Mouse (Mus musculus): ENCODE measurements around the gene Bphl. TPM values are rescaled to one million over a fixed set of nuclear protein-coding genes. Genes with fewer than 3 reads are reported as not detected.

Gene Bphl
- polyA plus RNA-seq (2016; fragmentation: Nextera tagmentation; extraction: Ambion mirVana): 31.6 and 32.3 TPM in 2 replicates

DNA sequence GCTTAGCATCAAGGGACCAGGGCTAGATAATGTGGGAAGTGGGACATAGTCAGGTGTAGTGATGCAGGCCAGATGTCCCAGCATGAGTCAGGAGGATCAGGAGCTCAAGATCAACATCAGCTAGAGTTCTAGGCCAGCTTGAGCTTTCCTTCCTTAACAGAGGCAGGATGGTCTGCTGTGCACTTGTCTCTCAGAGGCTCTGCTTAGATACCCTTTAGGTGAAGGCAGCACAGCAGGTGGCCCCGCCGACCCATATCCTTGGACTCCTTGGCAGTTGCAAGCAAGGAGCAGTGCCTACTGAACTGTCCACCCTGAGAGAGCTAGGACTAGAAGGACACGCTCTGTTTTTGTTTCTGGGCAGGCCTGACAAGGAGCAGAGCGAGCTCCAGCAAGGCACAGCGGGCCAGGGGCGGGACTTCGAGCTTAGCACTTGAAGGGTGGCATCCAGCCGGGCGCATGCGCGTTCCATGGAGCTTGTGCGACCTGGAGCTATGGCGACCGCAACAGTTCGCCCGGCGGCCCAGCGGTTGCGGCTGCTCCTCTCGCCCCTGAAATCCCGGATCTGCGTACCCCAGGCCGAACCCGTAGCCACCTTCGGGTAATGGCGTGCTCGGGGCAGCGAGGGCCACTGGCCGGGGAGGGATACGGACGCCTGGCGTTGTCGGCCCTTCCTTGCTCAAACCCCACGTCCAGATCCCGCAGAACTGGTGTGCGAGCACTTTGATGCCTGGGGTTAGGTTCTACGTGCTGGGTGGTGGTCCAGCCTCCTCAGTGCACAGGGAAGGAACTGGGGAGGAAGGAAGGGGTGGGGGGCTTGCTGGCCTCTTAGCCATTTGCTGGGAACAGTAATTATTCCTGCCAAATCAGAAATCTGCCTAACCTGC lies at the start of gene Bphl:
TSS of gene Bphl (plus strand) at position 426 of the 884 bp plus-strand sequence.
- Histone ChIP-seq H3K27me3 (replicated peaks; ENCODE audit: low read depth, poor library complexity, severe bottlenecking) (no peaks in the 10 kb centered on the region), H3K36me3 (replicated peaks) (peaks cover 21% of the 10 kb centered on the region; the same call in 1 of the 2 replicates), H3K4me1 (peaks cover 25% of the 10 kb centered on the region), H3K9me3 (no peaks in the 10 kb centered on the region), H3K4me3 (peak within 1 kb of the TSS; percentile 82), H3K27ac (replicated peaks) (peak within 1 kb of the TSS; percentile 97)
- DNase-seq (ENCODE audit: low spot score): peak; percentile 94
- under 1% methylated on average over 37 of the region's 37 CpGs for WGBS

DNA sequence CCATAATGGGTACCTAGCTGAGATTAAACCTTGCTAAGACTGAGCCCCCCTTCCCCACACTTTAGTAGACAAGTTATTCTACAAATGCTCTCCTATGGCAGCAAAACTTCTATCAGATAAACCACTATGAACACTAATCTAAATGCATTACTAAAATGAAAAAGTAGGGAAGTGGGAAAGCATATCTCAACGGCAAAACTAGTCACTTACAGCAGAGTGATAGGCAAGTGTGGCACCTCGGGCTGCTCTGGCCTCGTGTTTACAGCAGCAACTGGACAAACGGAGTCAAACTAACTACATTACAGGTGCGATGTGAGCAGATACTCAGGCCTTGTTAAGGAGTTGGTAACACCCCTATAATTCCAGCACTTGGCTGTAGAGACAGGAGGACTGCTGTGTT lies 47.8 kb upstream of the Bphl start:
- Histone ChIP-seq H3K9me3 (no peaks in the 10 kb centered on the region), H3K4me3 (no peak overlapping the region), H3K27ac (replicated peaks) (no peak overlapping the region), H3K4me1 (no peaks in the 10 kb centered on the region), H3K27me3 (replicated peaks; ENCODE audit: low read depth, poor library complexity, severe bottlenecking) (no peaks in the 10 kb centered on the region), H3K36me3 (replicated peaks) (peaks cover 22% of the 10 kb centered on the region; the same call in 1 of the 2 replicates)
- no peak for DNase-seq (ENCODE audit: low spot score)
- 86% methylated on average over 5 of the region's 5 CpGs for WGBS

DNA sequence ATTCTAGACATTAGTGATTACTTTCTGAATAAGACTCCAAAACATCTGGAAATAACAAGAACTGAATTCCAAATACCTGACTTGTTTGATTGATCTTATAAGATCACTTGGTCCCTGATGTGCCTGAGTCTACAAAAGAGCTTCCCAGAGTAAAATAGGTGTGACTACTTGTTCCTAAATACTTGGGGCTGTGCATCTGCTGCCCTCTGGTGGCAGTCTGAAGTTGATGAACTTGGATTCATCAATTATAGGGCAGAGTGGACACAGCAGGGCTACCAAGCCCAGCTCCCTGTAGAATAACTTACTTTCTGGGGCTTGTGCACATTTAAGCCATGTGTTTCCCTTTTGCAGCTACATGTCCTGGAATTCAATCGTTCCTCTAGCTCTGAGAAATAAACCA lies 42.2 kb upstream of the Bphl start:
- no peak overlapping the region for H3K27ac ChIP-seq (replicated peaks)
- H3K4me3 ChIP-seq: no peak overlapping the region
- DNase-seq (ENCODE audit: low spot score): peak; percentile 68
- H3K9me3 ChIP-seq: no peaks in the 10 kb centered on the region
- no peaks in the 10 kb centered on the region for H3K27me3 ChIP-seq (replicated peaks; ENCODE audit: low read depth, poor library complexity, severe bottlenecking)
- 29% methylated on average over 1 of the region's 1 CpGs for WGBS
- H3K36me3 ChIP-seq (replicated peaks): peaks cover 7% of the 10 kb centered on the region; the same call in 1 of the 2 replicates
- no peaks in the 10 kb centered on the region for H3K4me1 ChIP-seq

DNA sequence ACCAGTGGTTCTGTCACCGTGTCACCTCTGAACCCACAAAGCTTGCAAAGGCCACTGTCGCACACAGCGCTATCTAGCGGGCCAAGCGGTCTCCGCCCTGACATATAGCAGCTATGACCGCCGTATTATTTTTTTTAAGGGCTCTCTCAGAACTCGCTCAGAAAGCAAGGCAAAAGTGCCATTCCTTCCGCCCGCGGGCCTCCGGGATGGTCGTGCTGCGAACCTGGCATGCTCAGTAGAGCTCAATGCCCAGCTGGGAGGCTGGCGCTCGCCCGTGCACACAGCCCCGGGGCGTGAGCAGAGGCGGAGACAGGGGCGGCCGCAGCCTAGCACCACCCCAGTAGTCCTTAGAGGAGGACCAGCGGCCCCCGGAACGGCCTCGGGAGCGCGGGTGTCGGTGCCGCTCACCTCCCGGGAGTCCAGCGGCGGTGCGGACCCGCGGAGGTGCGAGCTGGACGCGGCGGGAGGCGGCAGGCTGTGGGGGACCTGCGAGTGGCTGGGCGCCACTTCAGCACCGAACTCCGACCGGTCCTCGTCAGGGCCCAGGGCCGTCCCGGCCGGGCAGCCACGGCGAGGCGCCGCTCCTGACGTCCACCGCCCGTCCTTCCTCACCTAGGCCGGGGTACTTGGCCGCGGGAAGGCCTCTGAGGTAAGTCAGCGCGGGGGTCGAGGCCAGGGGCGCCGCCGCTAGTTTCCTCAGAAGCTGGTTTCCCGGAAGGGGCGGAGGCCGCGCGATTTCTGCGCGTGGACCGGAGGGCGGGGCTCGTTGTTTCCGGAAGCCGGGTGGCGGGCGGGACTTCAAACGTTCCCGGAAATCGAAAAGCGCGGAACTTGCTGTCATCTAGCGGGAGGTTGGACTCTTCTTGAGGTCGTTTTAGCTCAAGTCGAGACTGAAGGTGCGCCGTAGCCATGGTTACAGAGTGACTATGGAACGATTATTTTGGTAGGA lies 35.1 kb upstream of the Bphl start, which contains the start of the genes Ripk1 and Serpinb6a:
TSS of gene Ripk1 (plus strand) at position 306 of the 949 bp plus-strand sequence.
TSS of gene Serpinb6a (minus strand) at position 737 of the 949 bp plus-strand sequence.
- Histone ChIP-seq H3K4me1 (peaks cover 10% of the 10 kb centered on the region), H3K9me3 (no peaks in the 10 kb centered on the region)
- under 1% methylated on average over 92 of the region's 92 CpGs for WGBS

DNA sequence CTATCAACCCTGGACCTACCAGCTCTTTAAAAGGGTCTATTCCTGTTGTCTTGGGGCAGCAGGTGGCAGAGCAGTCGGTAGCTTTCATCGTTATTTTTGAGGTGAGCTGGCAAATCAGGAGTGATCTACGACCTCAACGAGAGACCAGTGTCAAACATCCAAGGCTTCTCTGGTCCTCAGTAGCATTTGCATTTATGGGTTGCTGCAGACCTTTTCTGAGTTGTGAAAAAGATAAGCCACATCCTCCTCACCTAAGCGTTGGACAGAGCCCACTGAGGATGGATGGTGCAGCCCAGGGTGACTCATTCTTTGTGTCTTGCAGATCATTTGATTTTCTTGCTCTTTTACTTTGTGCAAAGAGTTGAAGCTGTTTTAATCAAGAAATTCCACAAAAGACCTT lies 34.3 kb upstream of the Bphl start:
- peaks cover 10% of the 10 kb centered on the region for H3K4me1 ChIP-seq
- H3K27ac ChIP-seq (replicated peaks): 0 out of 2 replicates have a peak overlapping the region, but pooled peaks have one; percentile 93
- H3K27me3 ChIP-seq (replicated peaks; ENCODE audit: low read depth, poor library complexity, severe bottlenecking): no peaks in the 10 kb centered on the region
- DNase-seq (ENCODE audit: low spot score): no peak
- WGBS: 8% methylated on average over 5 of the region's 5 CpGs
- H3K36me3 ChIP-seq (replicated peaks): no peaks in the 10 kb centered on the region
- peak overlapping the region; percentile 99 for H3K4me3 ChIP-seq
- H3K9me3 ChIP-seq: no peaks in the 10 kb centered on the region

More for the DNA sequence above, 35.1 kb upstream of the Bphl start, which contains the start of the genes Ripk1 and Serpinb6a:
- H3K27ac ChIP-seq (replicated peaks): peak within 1 kb of the TSS; percentile 93
- H3K36me3 ChIP-seq (replicated peaks): peaks cover 4% of the 10 kb centered on the region; the same call in 1 of the 2 replicates
- H3K4me3 ChIP-seq: peak within 1 kb of the TSS; percentile 99
- no peaks in the 10 kb centered on the region for H3K27me3 ChIP-seq (replicated peaks; ENCODE audit: low read depth, poor library complexity, severe bottlenecking)
- peak; percentile 92 for DNase-seq (ENCODE audit: low spot score)

DNA sequence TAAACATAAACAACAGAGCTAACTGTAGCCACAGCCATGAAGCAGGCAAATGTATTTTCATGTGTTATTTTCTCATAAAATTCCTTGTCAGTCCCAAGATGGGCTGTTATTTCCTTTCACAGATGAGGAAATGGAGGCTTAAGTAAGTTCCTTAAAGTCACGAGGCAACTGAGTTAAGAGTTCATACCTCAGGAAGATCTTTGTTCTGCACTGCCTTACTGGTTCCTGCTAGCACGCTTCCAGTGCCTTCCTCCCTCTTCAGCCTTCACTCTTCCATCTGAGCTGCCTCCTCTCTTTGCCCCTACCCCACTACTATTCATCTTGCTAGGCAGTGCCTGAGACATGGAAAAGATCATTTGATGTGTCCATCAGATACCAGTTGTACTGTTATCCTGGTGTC lies 30.2 kb upstream of the Bphl start:
- DNase-seq (ENCODE audit: low spot score): no peak
- H3K4me1 ChIP-seq: peaks cover 7% of the 10 kb centered on the region
- peaks cover 6% of the 10 kb centered on the region; the same call in 1 of the 2 replicates for H3K36me3 ChIP-seq (replicated peaks)
- no peaks in the 10 kb centered on the region for H3K9me3 ChIP-seq
- 80% methylated on average over 2 of the region's 2 CpGs for WGBS
- no peaks in the 10 kb centered on the region for H3K27me3 ChIP-seq (replicated peaks; ENCODE audit: low read depth, poor library complexity, severe bottlenecking)
- no peak overlapping the region for H3K27ac ChIP-seq (replicated peaks)
- no peak overlapping the region for H3K4me3 ChIP-seq

DNA sequence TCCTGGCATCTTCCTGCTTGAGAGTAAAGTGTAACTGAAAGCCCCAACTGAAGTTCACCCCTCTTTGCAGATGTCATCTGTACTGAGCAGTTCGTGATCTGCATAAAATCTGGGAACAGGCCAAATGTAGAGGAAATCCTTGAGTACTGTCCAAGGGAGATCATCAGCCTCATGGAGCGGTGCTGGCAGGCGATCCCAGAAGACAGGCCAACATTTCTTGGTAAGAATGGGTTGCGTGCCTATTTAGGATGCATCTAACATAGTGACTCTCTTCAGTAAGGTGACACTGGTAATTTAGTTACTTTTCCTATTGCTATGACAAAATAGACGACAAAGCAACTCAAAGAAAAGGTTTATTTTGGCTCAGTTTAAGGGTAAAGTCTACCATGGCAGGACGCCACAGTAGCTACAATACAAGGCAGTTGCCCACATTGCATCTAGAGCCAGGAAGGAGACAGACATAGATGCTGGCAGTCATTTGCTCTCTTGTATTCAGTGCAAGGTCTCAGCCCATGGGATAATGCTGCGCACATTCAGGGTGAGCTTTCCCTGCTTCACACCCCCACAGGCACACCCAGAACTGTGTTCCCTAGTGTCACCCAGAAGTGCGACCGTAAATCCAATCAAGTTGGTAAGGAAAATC lies 20.3 kb upstream of the Bphl start:
- no peak overlapping the region for H3K27ac ChIP-seq (replicated peaks)
- no peaks in the 10 kb centered on the region for H3K27me3 ChIP-seq (replicated peaks; ENCODE audit: low read depth, poor library complexity, severe bottlenecking)
- 94% methylated on average over 9 of the region's 9 CpGs for WGBS
- H3K36me3 ChIP-seq (replicated peaks): peaks cover 70% of the 10 kb centered on the region
- H3K4me1 ChIP-seq: no peaks in the 10 kb centered on the region
- no peaks in the 10 kb centered on the region for H3K9me3 ChIP-seq
- DNase-seq (ENCODE audit: low spot score): no peak
- no peak overlapping the region for H3K4me3 ChIP-seq

DNA sequence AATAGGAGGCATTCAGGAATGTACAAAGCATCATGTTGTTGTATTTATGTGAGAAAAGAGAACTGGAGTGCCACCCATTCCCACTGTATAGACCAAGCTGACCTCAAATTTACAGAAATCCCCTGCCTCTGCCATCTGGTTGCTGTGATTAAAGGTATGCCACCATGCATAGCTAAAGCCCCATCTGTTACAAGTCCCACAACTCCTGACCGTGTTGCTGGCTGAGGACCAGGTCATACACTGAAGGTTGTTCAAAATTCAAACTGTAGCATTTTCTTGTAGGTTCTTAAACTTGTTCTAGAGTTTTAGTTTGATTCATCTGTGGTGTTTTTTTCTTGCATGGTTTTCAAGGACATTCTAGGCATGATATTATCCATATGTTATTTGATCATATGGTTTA lies 18.9 kb upstream of the Bphl start:
- WGBS: 97% methylated on average over 1 of the region's 1 CpGs

DNA sequence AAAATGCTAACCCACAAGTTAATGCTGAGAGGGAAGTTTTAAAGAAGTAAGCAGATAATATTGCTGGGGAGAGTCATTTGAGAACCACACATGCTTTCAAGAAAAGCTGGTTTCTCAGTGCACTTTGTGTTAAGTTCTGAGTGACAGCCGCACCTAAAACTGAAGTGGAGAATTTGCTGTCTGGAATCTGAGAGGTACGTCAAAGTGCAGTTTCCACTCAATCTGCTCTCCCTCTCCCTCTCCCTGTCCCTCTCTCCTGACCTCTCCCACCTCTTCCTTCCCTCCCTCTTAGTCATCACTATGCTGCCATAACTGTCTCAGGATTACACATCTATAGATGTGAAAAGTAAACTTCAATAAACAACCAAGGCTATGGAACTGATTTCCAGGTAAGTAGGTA lies 15.4 kb upstream of the Bphl start:
- no peaks in the 10 kb centered on the region for H3K4me1 ChIP-seq
- H3K27me3 ChIP-seq (replicated peaks; ENCODE audit: low read depth, poor library complexity, severe bottlenecking): no peaks in the 10 kb centered on the region
- 82% methylated on average over 2 of the region's 2 CpGs for WGBS
- H3K27ac ChIP-seq (replicated peaks): no peak overlapping the region
- no peak for DNase-seq (ENCODE audit: low spot score)
- H3K4me3 ChIP-seq: no peak overlapping the region
- H3K36me3 ChIP-seq (replicated peaks): peaks cover 40% of the 10 kb centered on the region
- no peaks in the 10 kb centered on the region for H3K9me3 ChIP-seq

More for the DNA sequence above, 18.9 kb upstream of the Bphl start:
- Histone ChIP-seq H3K27me3 (replicated peaks; ENCODE audit: low read depth, poor library complexity, severe bottlenecking) (no peaks in the 10 kb centered on the region), H3K4me3 (no peak overlapping the region), H3K4me1 (no peaks in the 10 kb centered on the region), H3K9me3 (no peaks in the 10 kb centered on the region), H3K27ac (replicated peaks) (no peak overlapping the region), H3K36me3 (replicated peaks) (peaks cover 70% of the 10 kb centered on the region)
- DNase-seq (ENCODE audit: low spot score): no peak

DNA sequence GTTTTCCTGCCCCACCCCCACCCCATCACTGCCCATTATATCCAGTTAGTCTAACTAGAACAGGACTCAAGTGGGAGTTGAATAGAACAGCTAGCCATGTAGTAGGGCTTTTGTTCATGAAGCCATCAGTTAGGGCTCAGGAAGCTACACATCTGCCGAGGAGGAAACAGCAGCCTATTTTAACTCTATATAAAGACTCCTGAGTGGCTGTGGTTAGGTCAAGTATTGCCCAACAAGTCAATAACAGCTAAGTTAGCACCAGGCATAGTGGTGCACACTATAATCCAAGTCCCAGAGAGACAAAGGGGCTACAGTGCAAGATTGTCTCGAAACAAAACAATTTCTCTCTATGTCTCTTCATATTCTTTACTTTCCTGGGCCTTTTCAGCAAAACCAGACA lies 5.4 kb upstream of the Bphl start:
- no peak overlapping the region for H3K27ac ChIP-seq (replicated peaks)
- peaks cover 32% of the 10 kb centered on the region for H3K36me3 ChIP-seq (replicated peaks)
- 81% methylated on average over 2 of the region's 2 CpGs for WGBS
- H3K9me3 ChIP-seq: no peaks in the 10 kb centered on the region
- H3K4me1 ChIP-seq: peaks cover 4% of the 10 kb centered on the region
- H3K27me3 ChIP-seq (replicated peaks; ENCODE audit: low read depth, poor library complexity, severe bottlenecking): no peaks in the 10 kb centered on the region
- no peak for DNase-seq (ENCODE audit: low spot score)
- H3K4me3 ChIP-seq: no peak overlapping the region

DNA sequence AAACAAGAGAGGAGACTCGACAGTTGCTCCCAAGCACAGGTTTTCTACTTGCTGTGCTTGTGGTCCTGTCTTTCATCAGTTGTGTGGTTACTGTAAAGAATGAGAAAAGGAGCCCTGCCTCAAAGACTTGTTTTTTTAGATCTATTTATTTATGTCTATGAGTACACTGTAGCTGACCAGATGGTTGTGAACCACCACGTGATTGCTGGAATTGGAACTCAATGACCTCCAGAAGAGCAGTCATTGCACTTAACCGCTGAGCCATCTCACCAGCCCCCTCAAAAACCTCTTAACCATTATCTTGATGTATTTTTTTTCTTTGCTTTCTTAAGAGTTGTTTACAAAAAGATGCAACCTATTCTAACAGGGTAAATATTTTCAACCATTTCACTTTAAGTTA lies 2.0 kb upstream of the Bphl start:
- no peak overlapping the region for H3K27ac ChIP-seq (replicated peaks)

More for the DNA sequence above, 2.0 kb upstream of the Bphl start:
- Histone ChIP-seq H3K36me3 (replicated peaks) (peaks cover 25% of the 10 kb centered on the region; the same call in 1 of the 2 replicates), H3K4me3 (no peak overlapping the region), H3K27me3 (replicated peaks; ENCODE audit: low read depth, poor library complexity, severe bottlenecking) (no peaks in the 10 kb centered on the region), H3K9me3 (no peaks in the 10 kb centered on the region), H3K4me1 (peaks cover 25% of the 10 kb centered on the region)
- 86% methylated on average over 3 of the region's 3 CpGs for WGBS
- no peak for DNase-seq (ENCODE audit: low spot score)
